Mouse (Mus musculus) MEL (cell line): ENCODE measurements around the gene Tpst2. TPM values are rescaled to one million over a fixed set of nuclear protein-coding genes. Genes with fewer than 3 reads are reported as not detected.

Experiments
- DNase-seq: peaks from one replicate; pipeline ENCODE4 v3.0.0; 2011; ENCODE audit warnings: low read depth, low spot score
- H3K27ac ChIP-seq: 2 replicates; pipeline ENCODE4 v1.5.1; 2012; ENCODE audit warnings: low read depth, mild to moderate bottlenecking, control low read depth, low read length, moderate library complexity; ENCODE audit not compliant: control insufficient read depth
- H3K27me3 ChIP-seq, 2 experiments: fragments of 150-350 bp in 1 of 2; sonication (generic) in 1 of 2; 2 replicates each; pipeline ENCODE4 v1.6.1; 2012; ENCODE audit warnings: low read length in 2 of 2, mild to moderate bottlenecking in 2 of 2, improper control_type of control experiment in 1 of 2, moderate library complexity in 1 of 2; ENCODE audit not compliant: insufficient read depth in 2 of 2, control insufficient read depth in 1 of 2
- H3K36me3 ChIP-seq, 2 experiments: 2 replicates each; pipeline ENCODE4 v1.6.1; 2012 to 2014; ENCODE audit warnings: low read length in 2 of 2, improper control_type of control experiment in 1 of 2, inconsistent platforms in 1 of 2, mild to moderate bottlenecking in 1 of 2; ENCODE audit not compliant: insufficient read depth in 2 of 2, control insufficient read depth in 1 of 2
- H3K4me1 ChIP-seq, 2 experiments: fragments of 150-350 bp in 1 of 2; sonication (generic) in 1 of 2; 2 replicates each; pipeline ENCODE4 v1.6.1; 2012; ENCODE audit warnings: low read length in 2 of 2, improper control_type of control experiment in 1 of 2, mild to moderate bottlenecking in 1 of 2; ENCODE audit not compliant: insufficient read depth in 2 of 2, control insufficient read depth in 1 of 2
- H3K4me3 ChIP-seq, 2 experiments: fragments of 150-350 bp in 1 of 2; sonication (generic) in 1 of 2; 2 replicates each; pipeline ENCODE4 v1.5.1; 2012; ENCODE audit warnings: low read depth in 2 of 2, low read length in 2 of 2, mild to moderate bottlenecking in 2 of 2, moderate library complexity in 2 of 2, control low read depth in 1 of 2, improper control_type of control experiment in 1 of 2; ENCODE audit not compliant: control insufficient read depth in 1 of 2, insufficient read depth in 1 of 2
- H3K79me2 ChIP-seq: 2 replicates; pipeline ENCODE4 v1.6.1; 2012; ENCODE audit warnings: mild to moderate bottlenecking, low read length, moderate library complexity; ENCODE audit not compliant: control insufficient read depth, poor library complexity, insufficient read depth
- H3K9ac ChIP-seq: 2 replicates; pipeline ENCODE4 v1.6.1; 2012; ENCODE audit warnings: low read depth, mild to moderate bottlenecking, control low read depth, low read length, moderate library complexity; ENCODE audit not compliant: control insufficient read depth, poor library complexity, severe bottlenecking
- H3K9me3 ChIP-seq: fragments of 150-350 bp; sonication (generic); replicated peaks from 2 replicates; pipeline ENCODE4 v1.6.1; 2012; ENCODE audit warnings: mild to moderate bottlenecking, low read length, improper control_type of control experiment, moderate library complexity; ENCODE audit not compliant: insufficient read depth
- BHLHE40 ChIP-seq: IDR thresholded peaks from 2 replicates; pipeline ENCODE4 v1.6.1; 2012; ENCODE audit warnings: low read depth, mild to moderate bottlenecking, inconsistent platforms, low read length, improper control_type of control experiment, borderline replicate concordance
- CHD1 ChIP-seq: IDR thresholded peaks from 2 replicates; pipeline ENCODE4 v1.6.1; 2012; ENCODE audit warnings: low read depth, mild to moderate bottlenecking, inconsistent platforms, low read length, improper control_type of control experiment
- CHD2 ChIP-seq: IDR thresholded peaks from 2 replicates; pipeline ENCODE4 v1.6.1; 2011; ENCODE audit warnings: low read length, improper control_type of control experiment
- ELF1 ChIP-seq: IDR thresholded peaks from 2 replicates; pipeline ENCODE4 v1.6.1; 2014; ENCODE audit warnings: low read depth, mild to moderate bottlenecking, inconsistent platforms, low read length, improper control_type of control experiment, moderate library complexity
- EP300 ChIP-seq, 2 experiments: IDR thresholded peaks; 2 replicates each; pipeline ENCODE4 v1.6.1; 2011; ENCODE audit warnings: improper control_type of control experiment in 2 of 2, low read length in 2 of 2, low read depth in 1 of 2, mild to moderate bottlenecking in 1 of 2
- ETS1 ChIP-seq: IDR thresholded peaks from 2 replicates; pipeline ENCODE4 v1.6.1; 2012; ENCODE audit warnings: low read depth, mild to moderate bottlenecking, inconsistent platforms, low read length, improper control_type of control experiment, moderate library complexity
- GABPA ChIP-seq: IDR thresholded peaks from 2 replicates; pipeline ENCODE4 v1.6.1; 2012; ENCODE audit warnings: low read depth, mild to moderate bottlenecking, inconsistent platforms, low read length, improper control_type of control experiment, moderate library complexity
- GATA1 ChIP-seq: IDR thresholded peaks from 2 replicates; pipeline ENCODE4 v1.6.1; 2011; ENCODE audit warnings: low read depth, low read length, improper control_type of control experiment
- JUND ChIP-seq: IDR thresholded peaks from 2 replicates; pipeline ENCODE4 v1.6.1; 2011; ENCODE audit warnings: low read depth, mild to moderate bottlenecking, improper control_type of control experiment, low read length
- KAT2A ChIP-seq: conservative IDR thresholded peaks from 2 replicates; pipeline ENCODE4 v1.6.1; 2012; ENCODE audit warnings: low read depth, low read length, improper control_type of control experiment, inconsistent platforms
- MAFK ChIP-seq: IDR thresholded peaks from 2 replicates; pipeline ENCODE4 v1.6.1; 2011; ENCODE audit warnings: low read depth, mild to moderate bottlenecking, low read length, improper control_type of control experiment, borderline replicate concordance
- MAZ ChIP-seq: IDR thresholded peaks from 2 replicates; pipeline ENCODE4 v1.6.1; 2012; ENCODE audit warnings: low read depth, mild to moderate bottlenecking, inconsistent platforms, low read length, improper control_type of control experiment
- MEF2A ChIP-seq: IDR thresholded peaks from 2 replicates; pipeline ENCODE4 v1.6.1; 2014; ENCODE audit warnings: low read depth, mild to moderate bottlenecking, inconsistent platforms, low read length, improper control_type of control experiment; ENCODE audit not compliant: poor library complexity, insufficient replicate concordance, severe bottlenecking; ENCODE audit errors: extremely low read depth
- MYC ChIP-seq: IDR thresholded peaks from 2 replicates; pipeline ENCODE4 v1.6.1; 2011; ENCODE audit warnings: low read depth, mild to moderate bottlenecking, low read length, improper control_type of control experiment, moderate library complexity
- NELFE ChIP-seq: IDR thresholded peaks from 2 replicates; pipeline ENCODE4 v1.6.1; 2011; ENCODE audit warnings: low read depth, low read length, improper control_type of control experiment
- NRF1 ChIP-seq: IDR thresholded peaks from 2 replicates; pipeline ENCODE4 v1.6.1; 2014; ENCODE audit warnings: low read depth, mild to moderate bottlenecking, inconsistent platforms, low read length, improper control_type of control experiment, moderate library complexity; ENCODE audit not compliant: poor library complexity, insufficient read depth, severe bottlenecking
- POLR2AphosphoS2 ChIP-seq: IDR thresholded peaks from 2 replicates; pipeline ENCODE4 v1.6.1; 2011; ENCODE audit warnings: low read length, improper control_type of control experiment
- POLR2AphosphoS5 ChIP-seq: IDR thresholded peaks from 2 replicates; pipeline ENCODE4 v1.6.1; 2012; ENCODE audit warnings: low read depth, borderline replicate concordance, mild to moderate bottlenecking, inconsistent platforms, low read length, moderate library complexity, mixed read lengths
- RAD21 ChIP-seq: IDR thresholded peaks from 2 replicates; pipeline ENCODE4 v1.6.1; 2011; ENCODE audit warnings: mild to moderate bottlenecking, low read depth, low read length, improper control_type of control experiment
- RCOR1 ChIP-seq: IDR thresholded peaks from 2 replicates; pipeline ENCODE4 v1.6.1; 2012; ENCODE audit warnings: low read depth, mild to moderate bottlenecking, inconsistent platforms, low read length, improper control_type of control experiment
- SMC3 ChIP-seq: IDR thresholded peaks from 2 replicates; pipeline ENCODE4 v1.6.1; 2011; ENCODE audit warnings: low read depth, low read length, improper control_type of control experiment
- TAL1 ChIP-seq: IDR thresholded peaks from 2 replicates; pipeline ENCODE4 v1.6.1; 2012; ENCODE audit warnings: mild to moderate bottlenecking, inconsistent platforms, low read length, moderate library complexity, mixed read lengths
- TCF12 ChIP-seq: IDR thresholded peaks from 2 replicates; pipeline ENCODE4 v1.6.1; 2014; ENCODE audit warnings: low read depth, mild to moderate bottlenecking, inconsistent platforms, low read length, improper control_type of control experiment, moderate library complexity
- USF1 ChIP-seq: IDR thresholded peaks from 2 replicates; pipeline ENCODE4 v1.6.1; 2014; ENCODE audit warnings: low read depth, mild to moderate bottlenecking, inconsistent platforms, low read length, improper control_type of control experiment, moderate library complexity
- ZKSCAN1 ChIP-seq: IDR thresholded peaks from 2 replicates; pipeline ENCODE4 v1.6.1; 2012; ENCODE audit warnings: low read depth, mild to moderate bottlenecking, inconsistent platforms, low read length, improper control_type of control experiment, moderate library complexity
- polyA plus RNA-seq, 2 experiments: library from polyadenylated mRNA; stranded (reverse) in 1 of 2; unstranded in 1 of 2; fragments of >175 nt in 1 of 2; fragments of >200 nt in 1 of 2; gene quantifications; 2 replicates each; pipeline versions ENCODE4 v1.2.1 to v1.2.4; 2012; ENCODE audit warnings: low replicate concordance in 2 of 2, low read depth in 1 of 2; ENCODE audit not compliant: insufficient read length in 2 of 2, insufficient read depth in 1 of 2, missing spikeins in 1 of 2
- total RNA-seq: library from RNA; depleted of rRNA; stranded (reverse); fragments of 300-350 nt; gene quantifications from 2 replicates; pipeline ENCODE4 v1.2.3, GENCODE M21; 2012

Tpst2 gene
- total and polyA plus RNA-seq, 3 experiments: 57.8 to 86.1 TPM; not detected in 1

DNA sequence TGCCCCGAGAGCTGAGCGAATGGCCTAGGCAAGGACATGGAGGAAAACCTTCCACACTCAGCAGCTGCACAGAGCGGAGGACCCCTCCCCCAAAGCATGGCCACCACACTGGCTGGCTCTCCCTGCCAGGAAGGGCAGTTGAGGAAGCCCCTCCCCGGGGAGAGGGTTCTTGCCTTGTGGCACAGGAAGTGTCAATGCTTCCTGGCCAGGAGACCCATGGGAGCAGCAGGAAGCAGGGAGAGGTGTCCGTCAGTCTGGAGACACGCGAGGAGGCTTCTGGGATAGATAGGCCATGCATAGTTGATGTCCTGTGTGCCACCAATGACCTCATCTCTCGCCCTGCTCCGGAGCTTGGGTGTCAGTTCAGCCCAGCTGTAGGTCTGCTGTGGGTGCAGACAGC is 79.8 kb downstream of the Tpst2 start:
- H3K27ac ChIP-seq: no peak overlapping the region
- no peaks in the 10 kb centered on the region for H3K79me2 ChIP-seq
- H3K9me3 ChIP-seq: no peaks in the 10 kb centered on the region
- 0 out of 4 replicates have a peak, but pooled peaks cover 0 to 5% of the 10 kb centered on the region in 2 experiments for H3K4me1 ChIP-seq
- H3K9ac ChIP-seq: no peak overlapping the region
- H3K27me3 ChIP-seq: no peaks in the 10 kb centered on the region
- no peak overlapping the region for H3K4me3 ChIP-seq
- peaks cover 2 to 3% of the 10 kb centered on the region in 2 experiments; a peak in 3 of 4 replicates for H3K36me3 ChIP-seq
- no peak for TF ChIP-seq SMC3
- TF ChIP-seq NELFE: no peak
- no peak for TF ChIP-seq BHLHE40
- TF ChIP-seq RCOR1: no peak
- TF ChIP-seq NRF1: no peak
- TF ChIP-seq POLR2AphosphoS2: no peak
- no peak for TF ChIP-seq MYC
- no peak for TF ChIP-seq MEF2A
- TF ChIP-seq TAL1: no peak
- TF ChIP-seq USF1: no peak
- no peak for TF ChIP-seq JUND
- no peak for TF ChIP-seq CHD1
- TF ChIP-seq GABPA: no peak
- TF ChIP-seq ZKSCAN1: no peak
- no peak for TF ChIP-seq MAZ
- no peak for TF ChIP-seq MAFK
- TF ChIP-seq KAT2A: no peak
- no peak for TF ChIP-seq RAD21
- TF ChIP-seq CHD2: no peak
- DNase-seq: no peak

DNA sequence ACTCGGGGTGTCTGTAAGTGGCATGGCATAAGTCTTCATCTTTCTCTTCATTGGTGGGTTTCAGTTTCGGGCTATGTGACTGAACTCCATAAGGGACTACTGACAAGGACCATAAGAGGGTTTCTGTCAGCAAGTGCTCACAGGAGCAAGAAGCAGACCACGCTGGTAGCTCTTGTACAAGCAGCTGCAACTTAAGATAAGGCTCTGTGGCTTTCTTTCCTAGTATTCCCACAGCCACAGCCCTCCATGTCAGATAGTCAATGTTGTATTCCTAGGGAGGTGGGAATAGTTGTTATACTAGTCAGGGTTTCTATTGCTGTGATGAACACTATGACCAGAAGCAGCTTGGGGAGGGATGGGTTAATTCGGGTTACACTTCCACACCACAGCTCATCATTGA is 83.0 kb downstream of the Tpst2 start:
- Histone ChIP-seq H3K9ac (no peak overlapping the region), H3K79me2 (no peaks in the 10 kb centered on the region), H3K9me3 (no peaks in the 10 kb centered on the region), H3K36me3 (peaks cover 2 to 3% of the 10 kb centered on the region in 2 experiments; a peak in 3 of 4 replicates), H3K27ac (0 out of 2 replicates have a peak overlapping the region, but pooled peaks have one; percentile 5), H3K4me3 (no peak overlapping the region), H3K4me1 (0 out of 4 replicates have a peak, but pooled peaks cover 0 to 5% of the 10 kb centered on the region in 2 experiments), H3K27me3 (no peaks in the 10 kb centered on the region)
- TF ChIP-seq TAL1 (peak; percentile 99), MAZ (no peak), GATA1 (peak; percentile 65), ELF1 (no peak), POLR2AphosphoS5 (no peak), ETS1 (0 out of 2 replicates have a peak, but pooled peaks have one; percentile 36), EP300 (IDR thresholded peaks at IDR 0.05; ENCODE audit: low read depth in 1 of 2, low read length in 2 of 2) (peak; percentile 44 to 61), TCF12 (peak; percentile 59; the same call in 1 of the 2 replicates)
- DNase-seq: peak; percentile 64
